8 mouse cellular contexts compared by ENCODE assay signal in the genomic region with DNA sequence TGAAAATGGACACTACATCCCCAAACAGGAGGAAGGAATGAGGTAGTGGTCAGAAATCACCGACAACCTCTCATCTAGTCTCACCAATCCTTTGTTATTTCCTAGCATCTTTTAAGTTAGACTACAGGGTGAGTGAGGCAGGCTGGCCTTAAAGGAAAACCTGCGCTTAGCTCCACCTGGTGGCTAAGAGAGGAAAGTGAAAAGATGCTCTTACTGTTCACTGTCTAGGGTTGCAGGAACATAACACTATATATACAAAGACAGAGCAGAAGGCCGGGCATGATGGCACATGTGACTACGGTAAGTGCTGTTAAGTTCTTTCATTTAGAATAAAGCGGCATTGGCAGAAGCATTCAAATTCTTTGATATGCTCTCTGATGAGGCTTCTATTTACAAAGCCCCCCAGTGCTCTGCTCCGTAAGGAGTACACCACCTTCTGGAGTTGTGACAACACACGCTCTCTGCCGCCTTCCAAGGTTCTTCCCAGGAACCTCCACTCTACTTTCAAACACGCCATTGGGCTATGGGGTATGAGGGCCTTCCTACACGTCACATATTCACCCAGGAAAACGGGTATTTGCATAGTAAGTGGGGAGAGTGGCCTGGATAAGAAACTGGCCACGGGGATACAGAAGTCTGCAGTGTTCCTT. TPM values are rescaled to one million over a fixed set of nuclear protein-coding genes. Genes with fewer than 3 reads are reported as not detected.
A peak's percentile ranks its signal among the peaks of the same experiment; 100 is the strongest.
DNase-seq lines count a peak whose midpoint lies in the region; ATAC-seq and TF ChIP-seq lines count a peak whose summit lies in the region.

No protein-coding gene starts in this region.

- WGBS in heart, adult 2 months: 67% methylated on average over 12 of the region's 12 CpGs
- WGBS in heart, embryonic 10.5 days: 61% methylated on average over 12 of the region's 12 CpGs
- 67% methylated on average over 12 of the region's 12 CpGs for WGBS in forebrain, embryonic 10.5 days
- WGBS in midbrain, embryonic 13.5 days: 61% methylated on average over 12 of the region's 12 CpGs
- 50% methylated on average over 12 of the region's 12 CpGs for WGBS in stomach, postnatal 0 days

- 0 out of 2 replicates have a peak, but pooled peaks cover 2% of the 10 kb centered on the region for H3K79me2 ChIP-seq in heart, adult 2 months (replicated peaks; ENCODE audit: control insufficient read depth, insufficient read depth, low read length)

- no peak for TF ChIP-seq EP300 in heart, adult 2 months (IDR thresholded peaks at IDR 0.05; ENCODE audit: insufficient read depth, low read depth, low read length)
- TF ChIP-seq EP300 in stomach, postnatal 0 days (optimal IDR thresholded peaks at IDR 0.05): no peak

- no peaks in the 10 kb centered on the region for H3K27me3 ChIP-seq in heart, adult 2 months (ENCODE audit: control insufficient read depth, insufficient read depth, low read length)
- no peaks in the 10 kb centered on the region for H3K27me3 ChIP-seq in heart, embryonic 10.5 days (ENCODE audit: insufficient read depth, poor library complexity, severe bottlenecking)
- no peaks in the 10 kb centered on the region for H3K27me3 ChIP-seq in forebrain, embryonic 10.5 days (ENCODE audit: poor library complexity, severe bottlenecking)
- no peaks in the 10 kb centered on the region for H3K27me3 ChIP-seq in midbrain, embryonic 13.5 days
- H3K27me3 ChIP-seq in stomach, postnatal 0 days (ENCODE audit: control insufficient read depth, insufficient read depth, low read length): no peaks in the 10 kb centered on the region

- no peak overlapping the region for H3K27ac ChIP-seq in heart, adult 2 months
- no peak overlapping the region for H3K27ac ChIP-seq in heart, embryonic 10.5 days
- no peak overlapping the region for H3K27ac ChIP-seq in forebrain, embryonic 10.5 days
- H3K27ac ChIP-seq in midbrain, embryonic 13.5 days: no peak overlapping the region
- H3K27ac ChIP-seq in stomach, postnatal 0 days (replicated peaks): no peak overlapping the region

- H3K4me1 ChIP-seq in heart, adult 2 months (ENCODE audit: control insufficient read depth, insufficient read depth, low read length): no peaks in the 10 kb centered on the region; the same call in 1 of the 2 replicates
- no peaks in the 10 kb centered on the region for H3K4me1 ChIP-seq in heart, embryonic 10.5 days
- H3K4me1 ChIP-seq in forebrain, embryonic 10.5 days: peaks cover 10% of the 10 kb centered on the region; the same call in 1 of the 2 replicates
- no peaks in the 10 kb centered on the region for H3K4me1 ChIP-seq in midbrain, embryonic 13.5 days (replicated peaks)
- H3K4me1 ChIP-seq in stomach, postnatal 0 days (replicated peaks; ENCODE audit: control insufficient read depth, insufficient read depth): no peaks in the 10 kb centered on the region

- H3K9ac ChIP-seq in heart, adult 2 months (ENCODE audit: low read depth, low read length): no peak overlapping the region
- H3K9ac ChIP-seq in midbrain, embryonic 13.5 days (replicated peaks): no peak overlapping the region
- H3K9ac ChIP-seq in stomach, postnatal 0 days (ENCODE audit: low read length): no peak overlapping the region

- H3K4me3 ChIP-seq in heart, adult 2 months: no peak overlapping the region
- no peak overlapping the region for H3K4me3 ChIP-seq in heart, embryonic 10.5 days
- no peak overlapping the region for H3K4me3 ChIP-seq in forebrain, embryonic 10.5 days
- no peak overlapping the region for H3K4me3 ChIP-seq in midbrain, embryonic 13.5 days (replicated peaks)
- no peak overlapping the region for H3K4me3 ChIP-seq in stomach, postnatal 0 days (ENCODE audit: low read depth, low read length)

- TF ChIP-seq CTCF in heart, adult 2 months (IDR thresholded peaks at IDR 0.05): peak; percentile 88
- TF ChIP-seq CTCF in stomach, postnatal 0 days (IDR thresholded peaks at IDR 0.05; ENCODE audit: low read depth): peak; percentile 91

- intact Hi-C loops in heart, adult 2 months (cut with DNase I): loop anchor here (2.0 kb wide), 1 partner anchor 153 kb away; no protein-coding TSS in a partner anchor
- intact Hi-C loops in left cerebral cortex, postnatal 14 days (cut with DNase I): loop anchor here (10.0 kb wide), 1 partner anchor 231 kb away; no protein-coding TSS in a partner anchor

- ATAC-seq in inflammation-experienced regulatory T-cells, adult 6 months: peak; percentile 80
- peak; percentile 85 for ATAC-seq in midbrain, embryonic 13.5 days
- ATAC-seq in stomach, postnatal 0 days (ENCODE audit: low FRiP score, low TSS enrichment): peak; percentile 83

- no peak for TF ChIP-seq POLR2A in heart, adult 2 months (IDR thresholded peaks at IDR 0.05; ENCODE audit: insufficient read depth, low read depth, low read length)

- DNase-seq in heart, adult 2 months: no peak
- no peak for DNase-seq in heart, embryonic 10.5 days (ENCODE audit: low spot score)
- peak; percentile 38 for DNase-seq in c-Kit-positive CD71-positive TER-119-negative erythroid progenitor cells, embryonic 14.5 days (ENCODE audit: low read depth)
- DNase-seq in forebrain, embryonic 10.5 days (ENCODE audit: extremely low spot score, low spot score): peak; percentile 33
- peak; percentile 76 for DNase-seq in left cerebral cortex, postnatal 14 days (ENCODE audit: low spot score in 2 of 2)
- peak; percentile 35 for DNase-seq in stomach, postnatal 0 days (ENCODE audit: low spot score)

- H3K36me3 ChIP-seq in heart, adult 2 months (ENCODE audit: control insufficient read depth, insufficient read depth, low read length): peaks cover 13% of the 10 kb centered on the region
- H3K36me3 ChIP-seq in heart, embryonic 10.5 days: peaks cover 36% of the 10 kb centered on the region
- peaks cover 50% of the 10 kb centered on the region for H3K36me3 ChIP-seq in forebrain, embryonic 10.5 days (replicated peaks)
- peaks cover 22% of the 10 kb centered on the region for H3K36me3 ChIP-seq in midbrain, embryonic 13.5 days
- no peaks in the 10 kb centered on the region for H3K36me3 ChIP-seq in stomach, postnatal 0 days (ENCODE audit: control insufficient read depth, insufficient read depth, low read length)

- no peak overlapping the region for H3K4me2 ChIP-seq in midbrain, embryonic 13.5 days (replicated peaks)
- no peak overlapping the region for H3K4me2 ChIP-seq in stomach, postnatal 0 days (replicated peaks; ENCODE audit: low read depth)

- H3K9me3 ChIP-seq in heart, embryonic 10.5 days: no peaks in the 10 kb centered on the region
- no peaks in the 10 kb centered on the region for H3K9me3 ChIP-seq in forebrain, embryonic 10.5 days
- H3K9me3 ChIP-seq in midbrain, embryonic 13.5 days: no peaks in the 10 kb centered on the region
- H3K9me3 ChIP-seq in stomach, postnatal 0 days (ENCODE audit: control insufficient read depth, low read length): no peaks in the 10 kb centered on the region

RNA-seq across cellular contexts. Expression of a gene that starts 43.9 kb away (rescaled TPM):
- total RNA-seq in heart, adult 2 months (2021): 10 to 100 TPM; 50.1 to 63.6 TPM
- 19.6 and 37.8 TPM in 2 replicates for polyA plus RNA-seq in heart, adult 2 months (2012; rRNA removed)
- polyA plus RNA-seq in heart, embryonic 10.5 days (2016; fragmentation: Nextera tagmentation; extraction: Ambion mirVana): 73.4 and 90.5 TPM in 2 replicates
- 85.5 and 89.7 TPM in 2 replicates for polyA plus RNA-seq in forebrain, embryonic 10.5 days (2016; fragmentation: Nextera tagmentation; extraction: Ambion mirVana)
- 100 to 1,000 TPM; 142 to 214 (median 146) TPM for polyA plus RNA-seq in inflammation-experienced regulatory T-cells, adult 6 months (2017; shearing (Covaris generic))
- 10 to 100 TPM; 59.0 to 64.9 TPM for total RNA-seq in left cerebral cortex, postnatal 14 days (2021)
- polyA plus RNA-seq in midbrain, embryonic 13.5 days (2015; fragmentation: Nextera tagmentation; extraction: Ambion mirVana): 74.2 and 77.6 TPM in 2 replicates
- 109 and 111 TPM in 2 replicates for polyA plus RNA-seq in stomach, postnatal 0 days (2015; fragmentation: Nextera tagmentation; extraction: Ambion mirVana)

Comparison
In these comparisons a context has a peak if more than half of its experiments do, and no peak if none do; other contexts are left out.
1. DNase-seq: peak in c-Kit-positive CD71-positive TER-119-negative erythroid progenitor cells, embryonic 14.5 days (single experiment), forebrain, embryonic 10.5 days (single experiment), left cerebral cortex, postnatal 14 days (2 of 2) and stomach, postnatal 0 days (single experiment); none in heart, adult 2 months (0 of 2) and heart, embryonic 10.5 days (single experiment).
2. Peak in every context shown above with its lines, with median percentiles within 50 percentile points of each other: ATAC-seq.